Mouse (Mus musculus) CH12F3 (cell line): ENCODE measurements around the gene Nek11.

Experiments
- in situ Hi-C: fragments of 300-500 bp; cut with MboI; formaldehyde crosslinking; loops from 2 replicates; pipeline ENCODE4 v1.14.3; 2020; ENCODE audit warnings: low sequenced_read_pairs

Gene Nek11

DNA sequence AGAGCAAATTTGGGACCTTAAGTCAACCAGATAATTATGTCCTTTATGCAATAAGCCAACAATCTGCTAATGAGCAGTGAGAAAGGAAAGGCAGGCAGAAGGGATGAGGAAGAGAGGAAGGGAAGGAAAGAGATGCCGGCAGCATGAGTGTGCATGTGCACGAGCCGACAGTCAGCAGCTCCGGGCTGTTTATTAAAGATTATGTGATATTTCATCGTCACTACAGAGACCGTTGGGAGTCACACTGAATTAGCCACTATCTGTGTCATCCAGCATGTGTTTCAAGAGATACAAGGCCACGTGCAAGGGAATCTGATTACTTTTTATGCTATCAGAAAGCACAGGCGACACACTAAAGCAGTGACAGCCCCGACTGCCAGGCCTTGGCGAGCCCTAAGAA lies 73.5 kb downstream of the Nek11 start:
- in situ Hi-C loops: no loop called here

DNA sequence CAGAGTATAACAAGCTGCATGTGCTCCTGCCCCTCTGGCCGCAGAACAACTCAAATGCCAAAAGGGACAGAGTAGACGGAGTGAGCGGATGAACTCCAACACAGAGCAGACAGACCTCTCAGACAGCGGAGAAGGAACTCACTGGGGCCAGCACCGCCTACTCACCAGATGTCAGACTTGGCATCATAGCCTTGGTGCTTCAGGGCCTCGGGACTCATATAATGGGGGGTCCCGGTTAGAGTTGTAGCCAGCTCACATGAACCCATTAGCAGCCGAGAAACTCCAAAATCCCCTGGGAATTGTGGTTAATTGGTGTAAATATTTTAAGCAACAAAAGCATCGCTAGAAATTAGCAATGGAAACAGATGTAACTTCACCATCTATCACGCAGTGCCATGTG lies 82.1 kb downstream of the Nek11 start:
- in situ Hi-C loops: no loop called here

DNA sequence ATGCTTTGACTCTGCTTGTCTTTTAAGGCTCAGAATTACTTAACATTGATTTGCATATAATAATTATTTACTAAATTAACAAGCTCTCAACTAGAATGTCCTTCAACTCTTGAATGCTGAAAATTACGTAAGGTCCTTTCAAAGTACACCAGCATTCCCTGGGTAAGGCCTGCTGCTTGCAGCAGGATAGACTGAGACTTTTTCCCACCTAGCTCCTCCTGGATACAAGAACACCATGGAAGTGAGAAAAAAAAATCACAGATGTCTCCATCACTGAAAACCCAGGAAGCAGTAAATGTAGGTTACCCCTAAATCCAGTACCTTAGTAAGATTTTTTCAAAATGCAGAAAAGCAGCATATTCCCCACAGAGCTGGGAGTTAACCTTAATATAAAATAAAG lies 82.6 kb downstream of the Nek11 start:
- in situ Hi-C loops: no loop called here

DNA sequence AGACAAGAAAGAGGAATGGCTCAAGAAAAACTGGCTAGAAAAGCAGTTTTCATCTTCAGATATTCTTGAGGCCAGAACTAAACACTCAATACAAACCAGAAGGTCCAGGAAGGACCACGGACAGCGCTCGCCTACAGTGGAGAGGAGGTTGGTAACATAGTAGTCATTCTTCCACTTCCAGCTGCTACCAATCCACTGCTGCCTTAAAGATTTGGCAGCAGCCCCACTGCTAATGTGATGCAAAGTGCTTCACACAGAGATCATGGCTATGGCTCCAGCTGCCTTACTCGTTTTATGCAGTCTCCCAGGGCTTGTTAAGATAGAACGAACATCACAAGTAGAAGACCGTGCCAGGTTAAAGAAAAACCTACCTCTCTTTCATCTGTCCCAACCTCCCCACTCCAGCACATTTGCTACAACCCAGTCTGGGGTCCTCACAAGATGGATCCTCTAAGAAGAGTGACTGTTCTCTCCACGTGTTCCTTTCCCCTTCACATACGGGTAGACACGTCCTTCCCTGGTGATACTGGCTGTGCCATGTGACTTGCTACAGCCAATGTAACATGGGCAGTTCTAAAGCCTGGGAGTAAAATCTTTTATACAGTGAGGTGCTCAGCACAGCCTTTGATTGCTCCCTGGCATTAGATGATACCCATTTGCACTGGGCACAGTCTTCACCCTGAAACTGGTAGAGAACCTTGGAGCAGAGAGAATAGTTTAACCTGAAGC lies 85.6 kb downstream of the Nek11 start:
- in situ Hi-C loops: no loop called here

- in situ Hi-C loops: no loop called here
Observed at GRCm38 (mm10) chr9:105306042-105306441, 89.3 kb downstream of the Nek11 start.

DNA sequence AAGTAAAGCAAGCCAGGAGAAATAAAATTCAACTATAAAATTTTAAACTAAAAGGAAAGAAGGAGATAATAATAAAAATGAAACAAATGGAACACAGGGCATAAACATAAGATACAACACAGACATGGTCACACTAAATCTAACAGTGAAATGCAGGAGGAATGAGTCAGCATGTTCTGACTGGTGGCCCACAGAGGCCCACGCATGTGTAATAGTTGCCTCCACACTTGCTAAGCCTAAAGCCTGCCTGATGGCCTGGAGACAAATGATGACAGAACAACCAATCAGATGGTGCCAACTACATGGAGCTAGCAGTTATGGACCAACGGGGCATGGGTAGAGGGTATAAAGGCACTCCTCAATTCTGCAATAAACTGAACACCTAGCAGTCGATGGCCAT lies 93.1 kb downstream of the Nek11 start:
- in situ Hi-C loops: no loop called here

- in situ Hi-C loops: no loop called here
Observed at GRCm38 (mm10) chr9:105301396-105301795, 93.9 kb downstream of the Nek11 start.

DNA sequence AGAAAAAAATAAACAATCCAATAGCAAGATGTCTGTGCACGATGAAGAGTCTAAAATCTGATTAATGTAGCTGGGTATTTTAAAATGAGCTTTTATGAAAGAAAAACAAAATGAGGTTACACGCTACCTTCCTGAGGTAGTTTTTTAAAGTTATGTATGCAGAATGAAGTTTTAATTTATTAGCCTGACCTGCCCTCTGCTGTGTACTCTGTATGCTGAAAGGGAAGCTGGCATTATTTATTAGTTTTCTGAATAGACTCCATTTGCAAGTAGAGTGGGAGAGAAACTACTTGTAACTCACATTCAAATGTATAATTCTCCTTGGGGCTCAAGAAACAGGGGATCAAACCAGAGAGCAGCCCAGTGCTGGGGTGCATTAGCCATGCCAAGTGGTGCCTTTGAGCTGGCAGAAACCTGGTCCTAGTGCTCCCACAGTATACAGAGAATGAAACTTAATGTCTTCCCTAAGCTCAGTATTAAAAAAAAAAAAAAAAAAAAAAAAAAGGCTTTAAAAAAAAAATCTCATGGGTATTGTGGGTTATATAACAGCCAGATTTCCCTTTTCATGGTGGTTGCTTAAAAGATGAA lies 94.5 kb downstream of the Nek11 start:
- in situ Hi-C loops: no loop called here

- in situ Hi-C loops: no loop called here
Observed at GRCm38 (mm10) chr9:105284670-105285069, 110.7 kb downstream of the Nek11 start.

DNA sequence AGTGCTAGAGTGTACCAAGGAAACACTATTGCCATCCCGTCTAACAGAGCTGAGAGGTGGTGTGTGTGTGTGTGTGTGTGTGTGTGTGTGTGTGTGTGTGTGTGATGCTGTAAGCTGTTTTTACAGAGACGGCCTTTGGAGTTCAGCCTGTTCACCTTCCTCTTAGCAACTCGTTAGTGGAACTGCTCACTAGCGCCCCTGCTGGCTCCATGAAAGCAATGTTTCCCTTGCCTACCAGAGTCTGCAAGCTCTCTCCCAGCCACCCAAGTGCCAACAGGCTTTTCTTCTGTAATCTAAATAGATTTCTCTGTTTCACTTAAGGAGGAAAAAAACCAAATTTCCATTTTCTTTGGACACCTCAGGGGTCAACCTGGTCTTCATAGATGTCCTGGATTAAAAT lies 112.6 kb downstream of the Nek11 start:
- in situ Hi-C loops: no loop called here

- in situ Hi-C loops: no loop called here
Observed at GRCm38 (mm10) chr9:105274925-105275324, 120.4 kb downstream of the Nek11 start.

DNA sequence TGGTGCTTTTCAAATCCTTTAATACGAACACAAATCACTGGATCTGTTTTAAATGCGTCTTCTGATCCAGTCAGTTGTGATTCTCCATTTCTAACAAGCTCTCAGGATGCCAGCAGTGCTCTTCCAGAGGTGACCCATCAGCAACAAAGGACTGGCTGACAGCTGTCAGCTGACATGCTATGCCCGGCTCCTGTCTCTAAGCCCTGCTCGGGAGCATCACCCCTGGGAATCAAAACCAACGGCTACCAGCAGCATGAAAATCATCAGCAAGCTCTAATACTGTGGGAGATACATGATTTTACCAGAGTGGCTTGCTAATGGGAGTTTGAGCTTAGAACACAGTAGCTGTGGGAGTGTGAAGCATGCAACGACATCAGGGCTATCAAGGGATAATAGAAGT lies 121.0 kb downstream of the Nek11 start:
- in situ Hi-C loops: no loop called here

- in situ Hi-C loops: no loop called here
Observed at GRCm38 (mm10) chr9:105272241-105272640, 123.1 kb downstream of the Nek11 start.

GRCm38 (mm10) chr9:105263140-105263539 lies 132.2 kb downstream of the Nek11 start:
- in situ Hi-C loops: no loop called here

- in situ Hi-C loops: no loop called here
Observed at GRCm38 (mm10) chr9:105257668-105258067, 137.7 kb downstream of the Nek11 start.

GRCm38 (mm10) chr9:105254076-105254475 lies 141.2 kb downstream of the Nek11 start:
- in situ Hi-C loops: no loop called here

DNA sequence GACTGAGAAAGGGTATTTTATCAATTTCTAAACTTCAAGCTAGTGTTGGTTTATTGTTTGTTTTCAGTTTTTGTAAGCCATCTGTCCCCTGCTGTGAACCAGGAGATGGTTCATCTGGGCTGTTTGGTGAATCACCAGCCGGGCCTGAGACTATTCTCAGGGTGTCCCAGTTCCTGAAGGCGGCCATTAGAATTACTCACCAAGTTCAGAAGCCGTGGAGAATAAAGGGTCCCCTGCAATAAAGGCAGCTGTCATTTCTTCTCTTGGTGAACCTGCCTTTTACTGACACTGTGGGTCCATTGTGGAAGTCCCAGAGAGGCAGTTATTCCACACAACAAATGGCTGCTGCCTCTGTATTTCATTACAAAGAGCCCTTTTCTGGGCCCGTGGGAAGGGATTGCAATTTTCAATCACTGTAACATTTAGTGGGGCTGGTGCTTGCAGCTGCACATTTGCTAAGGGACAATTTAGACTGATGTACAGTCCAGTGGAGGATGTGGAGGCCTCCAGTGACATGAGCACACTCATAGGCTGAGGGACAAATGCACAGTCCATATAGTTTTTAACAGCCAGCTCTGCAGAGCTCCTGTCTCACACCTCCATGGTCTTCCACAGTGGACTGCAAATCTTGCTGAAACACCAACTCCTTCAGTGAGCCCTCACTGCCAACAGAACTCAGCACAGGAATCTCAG lies 142.8 kb downstream of the Nek11 start:
- in situ Hi-C loops: no loop called here

DNA sequence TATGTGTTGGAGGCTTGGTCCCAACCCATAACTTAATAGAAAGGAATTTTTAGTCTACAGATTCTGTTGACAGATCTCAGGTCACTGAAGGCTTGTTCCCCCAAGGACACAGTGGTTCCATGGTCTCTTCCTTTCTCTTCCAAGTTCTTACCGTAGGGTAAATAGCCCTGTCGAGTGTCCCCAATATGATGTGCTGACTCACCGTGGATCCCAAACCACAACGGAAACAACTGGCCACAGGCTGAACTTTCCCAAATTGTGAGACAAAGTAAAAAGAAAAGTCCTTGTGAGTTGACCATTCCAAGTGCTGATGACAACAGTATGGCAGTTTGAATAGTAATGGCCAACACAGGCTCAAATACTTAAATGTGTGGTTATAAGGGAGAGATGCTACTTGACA lies 144.1 kb downstream of the Nek11 start:
- in situ Hi-C loops: no loop called here

GRCm38 (mm10) chr9:105244024-105244423 lies 151.3 kb downstream of the Nek11 start:
- in situ Hi-C loops: no loop called here

DNA sequence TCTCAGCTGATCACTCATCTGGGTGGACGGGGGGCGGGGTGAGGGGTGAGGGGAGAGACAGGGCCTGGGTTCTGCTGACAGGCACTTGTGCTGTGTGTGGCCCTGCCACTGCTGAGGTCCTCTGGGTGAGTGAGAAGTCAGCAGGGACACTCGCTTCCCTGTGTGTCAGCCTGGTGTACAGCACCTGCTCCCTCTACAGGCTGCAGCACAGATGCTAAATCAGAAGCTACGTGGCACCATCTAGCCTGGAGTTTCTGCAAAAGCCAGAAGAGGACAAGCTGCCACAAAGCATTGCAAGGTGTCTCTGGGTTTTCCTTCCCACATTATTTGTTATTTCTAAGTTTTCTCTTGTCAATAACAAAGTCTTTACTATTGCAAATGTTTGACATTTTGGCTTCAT lies 180.9 kb downstream of the Nek11 start:
- in situ Hi-C loops: no loop called here

DNA sequence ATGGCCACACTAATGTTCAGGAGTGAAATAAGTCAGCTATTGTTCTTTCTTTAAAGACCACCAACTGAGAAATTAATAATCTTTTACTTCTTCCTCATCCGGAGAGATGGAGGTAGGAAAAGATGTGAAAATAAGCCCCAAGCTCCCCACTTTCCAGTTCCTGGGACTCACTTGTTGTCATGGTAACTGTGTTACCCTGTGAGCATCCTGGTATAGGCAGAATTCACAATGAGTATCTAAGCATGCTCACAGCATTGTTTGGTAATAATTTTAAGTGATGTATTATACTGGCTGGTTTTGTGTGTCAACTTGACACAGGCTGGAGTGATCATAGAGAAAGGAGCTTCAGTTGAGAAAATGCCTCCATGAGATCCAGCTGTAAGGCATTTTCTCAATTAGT lies 195.0 kb downstream of the Nek11 start:
- in situ Hi-C loops: no loop called here

GRCm38 (mm10) chr9:105186725-105187124 lies 208.6 kb downstream of the Nek11 start:
- in situ Hi-C loops: no loop called here
